Mouse (Mus musculus) myocyte (in vitro differentiated cells): ENCODE measurements around the gene Med12. TPM values are rescaled to one million over a fixed set of nuclear protein-coding genes. Genes with fewer than 3 reads are reported as not detected.
A peak's percentile ranks its signal among the peaks of the same experiment; 100 is the strongest.

ENCODE experiments used
- H3K27me3 ChIP-seq: one replicate; pipeline ENCODE4 v1.6.1; 2011; ENCODE audit not compliant: control insufficient read depth, insufficient read depth, insufficient read length
- H3K36me3 ChIP-seq: one replicate; pipeline ENCODE4 v1.6.1; 2011; ENCODE audit not compliant: control insufficient read depth, insufficient read depth
- H3K4me2 ChIP-seq: one replicate; pipeline ENCODE4 v1.6.1; 2011; ENCODE audit warnings: low read depth, control low read depth
- H3K4me3 ChIP-seq: one replicate; pipeline ENCODE4 v1.5.1; 2011; ENCODE audit warnings: mild to moderate bottlenecking, control low read depth, moderate library complexity
- H3K79me2 ChIP-seq: one replicate; pipeline ENCODE4 v1.6.1; 2011; ENCODE audit not compliant: control insufficient read depth, insufficient read depth
- H3ac ChIP-seq: one replicate; pipeline ENCODE4 v1.6.1; 2011; ENCODE audit not compliant: control insufficient read depth, insufficient read length
- CEBPB ChIP-seq: IDR thresholded peaks from 2 replicates; pipeline ENCODE4 v1.6.1; 2011; ENCODE audit warnings: mild to moderate bottlenecking, moderate library complexity; ENCODE audit not compliant: poor library complexity, insufficient read depth, severe bottlenecking
- E2F4 ChIP-seq: IDR thresholded peaks from one replicate; pipeline ENCODE4 v1.6.1; 2011; ENCODE audit warnings: mild to moderate bottlenecking, control low read depth, moderate library complexity; ENCODE audit not compliant: insufficient read depth
- MAX ChIP-seq: IDR thresholded peaks from one replicate; pipeline ENCODE4 v1.6.1; 2011; ENCODE audit warnings: low read depth, mild to moderate bottlenecking, control low read depth
- MYOD1 ChIP-seq, 3 experiments: IDR thresholded peaks; one replicate each; pipeline ENCODE4 v1.6.1; 2011; ENCODE audit warnings: control low read depth in 2 of 3, low read depth in 2 of 3, mild to moderate bottlenecking in 2 of 3, moderate library complexity in 1 of 3; ENCODE audit not compliant: insufficient read length in 2 of 3, control insufficient read depth in 1 of 3
- MYOG ChIP-seq, 3 experiments: IDR thresholded peaks; one replicate each; pipeline ENCODE4 v1.6.1; 2011; ENCODE audit warnings: control low read depth in 2 of 3, low read depth in 2 of 3, mild to moderate bottlenecking in 2 of 3; ENCODE audit not compliant: insufficient read length in 2 of 3, control insufficient read depth in 1 of 3, insufficient read depth in 1 of 3
- POLR2A ChIP-seq: IDR thresholded peaks from one replicate; pipeline ENCODE4 v1.6.1; 2011; ENCODE audit warnings: low read depth, mild to moderate bottlenecking, control low read depth, moderate library complexity; ENCODE audit not compliant: insufficient read length
- POLR2AphosphoS2 ChIP-seq: IDR thresholded peaks from one replicate; pipeline ENCODE4 v1.6.1; 2011; ENCODE audit warnings: low read depth, control low read depth; ENCODE audit not compliant: insufficient read length
- REST ChIP-seq: IDR thresholded peaks from one replicate; pipeline ENCODE4 v1.6.1; 2011; ENCODE audit warnings: mild to moderate bottlenecking, control low read depth, moderate library complexity; ENCODE audit not compliant: insufficient read depth, insufficient read length
- SRF ChIP-seq: IDR thresholded peaks from one replicate; pipeline ENCODE4 v1.6.1; 2011; ENCODE audit warnings: low read depth; ENCODE audit not compliant: control insufficient read depth, insufficient read length
- TCF12 ChIP-seq: IDR thresholded peaks from one replicate; pipeline ENCODE4 v1.6.1; 2011; ENCODE audit warnings: mild to moderate bottlenecking, control low read depth; ENCODE audit not compliant: poor library complexity, insufficient read depth, severe bottlenecking
- TCF3 ChIP-seq: IDR thresholded peaks from one replicate; pipeline ENCODE4 v1.6.1; 2011; ENCODE audit warnings: low read depth, control low read depth; ENCODE audit not compliant: insufficient read length
- USF1 ChIP-seq: IDR thresholded peaks from one replicate; pipeline ENCODE4 v1.6.1; 2011; ENCODE audit warnings: low read depth, mild to moderate bottlenecking, control low read depth, moderate library complexity
- polyA plus RNA-seq: library from polyadenylated mRNA; unstranded; fragments of >200 nt; fragmentation: generic; extraction: Trizol; gene quantifications from one replicate; pipeline ENCODE4 v1.2.1, GENCODE M21; 2012; ENCODE audit warnings: missing spikeins

The Med12 gene
- polyA plus RNA-seq, 1 experiment, result 29.6 TPM

- Histone ChIP-seq H3K4me3 (peak overlapping the region; percentile 46), H3K79me2 (no peaks in the 10 kb centered on the region), H3K36me3 (no peaks in the 10 kb centered on the region), H3ac (no peak overlapping the region), H3K27me3 (no peaks in the 10 kb centered on the region), H3K4me2 (peak overlapping the region; percentile 55)
- TF ChIP-seq MAX, result no peak
Observed at GRCm38 (mm10) chrX:101273410-101273809, 420 bp upstream of the Med12 start.

- Histone ChIP-seq H3K4me3 (no peak overlapping the region), H3K27me3 (no peaks in the 10 kb centered on the region), H3K36me3 (peaks cover 5% of the 10 kb centered on the region), H3K4me2 (no peak overlapping the region), H3ac (no peak overlapping the region), H3K79me2 (no peaks in the 10 kb centered on the region)
- TF ChIP-seq TCF3, result no peak
Observed at GRCm38 (mm10) chrX:101282813-101283212, 9.0 kb downstream of the Med12 start.

GRCm38 (mm10) chrX:101285534-101285933 is 11.7 kb downstream of the Med12 start:
- H3K79me2 ChIP-seq, result no peaks in the 10 kb centered on the region
- H3K27me3 ChIP-seq, result no peaks in the 10 kb centered on the region
- no peak for TF ChIP-seq POLR2A
- no peak for TF ChIP-seq SRF
- no peak for TF ChIP-seq TCF3
- no peak for TF ChIP-seq REST
- no peak for TF ChIP-seq MYOG (IDR thresholded peaks at IDR 0.05; ENCODE audit: control insufficient read depth in 1 of 3, insufficient read depth in 1 of 3, insufficient read length in 2 of 3, low read depth in 2 of 3)
- TF ChIP-seq MAX, result no peak
- TF ChIP-seq TCF12, result no peak
- TF ChIP-seq E2F4, result no peak
- no peak for TF ChIP-seq CEBPB
- TF ChIP-seq USF1, result no peak
- TF ChIP-seq POLR2AphosphoS2, result no peak
- TF ChIP-seq MYOD1 (IDR thresholded peaks at IDR 0.05; ENCODE audit: control insufficient read depth in 1 of 3, insufficient read length in 2 of 3, low read depth in 2 of 3), result no peak
- H3ac ChIP-seq, result no peak overlapping the region
- no peak overlapping the region for H3K4me3 ChIP-seq
- peaks cover 5% of the 10 kb centered on the region for H3K36me3 ChIP-seq
- no peak overlapping the region for H3K4me2 ChIP-seq

- no peak overlapping the region for H3K4me3 ChIP-seq
Observed at GRCm38 (mm10) chrX:101285953-101286670, 12.3 kb downstream of the Med12 start.

GRCm38 (mm10) chrX:101287543-101287942 is 13.7 kb downstream of the Med12 start:
- TF ChIP-seq MAX, result no peak
- TF ChIP-seq SRF, result no peak
- TF ChIP-seq CEBPB, result no peak
- no peak for TF ChIP-seq TCF3
- no peak for TF ChIP-seq POLR2AphosphoS2
- no peak for TF ChIP-seq TCF12
- no peak for TF ChIP-seq MYOD1 (IDR thresholded peaks at IDR 0.05; ENCODE audit: control insufficient read depth in 1 of 3, insufficient read length in 2 of 3, low read depth in 2 of 3)
- TF ChIP-seq E2F4, result no peak
- no peak for TF ChIP-seq REST
- TF ChIP-seq MYOG (IDR thresholded peaks at IDR 0.05; ENCODE audit: control insufficient read depth in 1 of 3, insufficient read depth in 1 of 3, insufficient read length in 2 of 3, low read depth in 2 of 3), result no peak
- TF ChIP-seq POLR2A, result no peak
- no peak for TF ChIP-seq USF1
- no peak overlapping the region for H3ac ChIP-seq
- H3K36me3 ChIP-seq, result no peaks in the 10 kb centered on the region
- H3K4me3 ChIP-seq, result no peak overlapping the region
- no peaks in the 10 kb centered on the region for H3K27me3 ChIP-seq
- no peak overlapping the region for H3K4me2 ChIP-seq
- no peaks in the 10 kb centered on the region for H3K79me2 ChIP-seq

More at GRCm38 (mm10) chrX:101285953-101286670, 12.3 kb downstream of the Med12 start:
- Histone ChIP-seq H3K4me2 (no peak overlapping the region), H3K79me2 (no peaks in the 10 kb centered on the region), H3ac (no peak overlapping the region), H3K27me3 (no peaks in the 10 kb centered on the region), H3K36me3 (peaks cover 1% of the 10 kb centered on the region)
- TF ChIP-seq SRF (no peak), TCF3 (no peak)

- H3K79me2 ChIP-seq, result no peaks in the 10 kb centered on the region
- no peak for TF ChIP-seq MAX
- TF ChIP-seq MYOD1 (IDR thresholded peaks at IDR 0.05; ENCODE audit: control insufficient read depth in 1 of 3, insufficient read length in 2 of 3, low read depth in 2 of 3), result no peak
- no peak for TF ChIP-seq POLR2AphosphoS2
- TF ChIP-seq TCF3, result no peak
- no peak for TF ChIP-seq CEBPB
- no peak for TF ChIP-seq E2F4
- no peak for TF ChIP-seq SRF
- TF ChIP-seq MYOG (IDR thresholded peaks at IDR 0.05; ENCODE audit: control insufficient read depth in 1 of 3, insufficient read depth in 1 of 3, insufficient read length in 2 of 3, low read depth in 2 of 3), result no peak
- TF ChIP-seq POLR2A, result no peak
- no peak for TF ChIP-seq REST
- TF ChIP-seq USF1, result no peak
- no peak for TF ChIP-seq TCF12
- H3K4me3 ChIP-seq, result no peak overlapping the region
- H3K4me2 ChIP-seq, result no peak overlapping the region
- H3ac ChIP-seq, result no peak overlapping the region
- H3K36me3 ChIP-seq, result no peaks in the 10 kb centered on the region
- H3K27me3 ChIP-seq, result no peaks in the 10 kb centered on the region
Observed at GRCm38 (mm10) chrX:101288432-101288831, 14.6 kb downstream of the Med12 start.
